Mouse (Mus musculus) lung, postnatal 25 days (tissue): ENCODE data around the gene Syt7.
A peak's percentile ranks its signal among the peaks of the same experiment; 100 is the strongest.

Experiments used
- DNase-seq: peaks from one replicate; pipeline ENCODE4 v3.0.0; 2022; ENCODE audit warnings: low spot score

The Syt7 gene

GRCm38 (mm10) chr19:10388615-10389313 lies at the start of gene Syt7:
Syt7 (plus strand) TSS chr19:10389090.
- DNase-seq, result peak; percentile 92

DNA sequence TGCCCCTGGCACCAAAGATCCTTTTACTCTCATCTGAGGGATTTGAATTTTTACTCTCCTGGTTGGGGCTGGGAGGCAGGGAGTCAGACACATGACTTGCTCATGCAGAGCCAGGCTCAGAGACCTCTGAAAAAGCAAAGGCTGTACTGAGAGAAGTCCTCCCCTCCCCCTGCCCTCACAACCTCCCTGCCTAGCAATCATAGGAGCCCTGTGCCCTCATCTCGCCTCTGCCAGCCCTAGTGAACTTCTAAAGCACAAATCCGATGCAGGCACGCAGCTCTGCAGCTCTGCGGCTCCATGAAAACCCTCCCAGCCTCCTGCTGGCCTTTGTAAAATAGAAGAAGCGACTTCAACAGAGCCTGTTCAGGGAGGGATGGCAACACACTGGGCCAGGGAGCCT lies 49.6 kb upstream of the Syt7 start:
- no peak for DNase-seq

- no peak for DNase-seq
Measured at GRCm38 (mm10) chr19:10340661-10341060, 48.2 kb upstream of the Syt7 start.

DNA sequence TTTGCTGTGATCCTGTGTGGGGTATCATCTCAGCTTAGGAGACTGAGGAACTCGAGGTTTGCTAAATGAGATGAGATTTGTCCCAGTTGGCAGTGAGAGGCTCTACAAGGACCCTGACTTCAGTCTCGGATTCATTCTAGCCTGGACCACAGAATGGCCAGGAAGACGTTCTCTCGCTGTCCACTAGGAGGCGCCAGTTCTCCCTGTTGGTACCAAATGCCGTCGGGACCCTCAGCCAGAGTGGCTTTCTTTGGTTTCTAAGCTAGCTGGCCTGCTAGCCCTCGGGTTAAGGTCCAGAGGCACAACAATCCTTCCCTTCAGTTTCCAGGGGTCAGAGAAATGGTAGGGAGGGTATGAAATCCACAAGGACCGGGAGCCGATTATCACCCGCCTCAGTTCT lies 47.7 kb upstream of the Syt7 start:
- peak; percentile 35 for DNase-seq

DNA sequence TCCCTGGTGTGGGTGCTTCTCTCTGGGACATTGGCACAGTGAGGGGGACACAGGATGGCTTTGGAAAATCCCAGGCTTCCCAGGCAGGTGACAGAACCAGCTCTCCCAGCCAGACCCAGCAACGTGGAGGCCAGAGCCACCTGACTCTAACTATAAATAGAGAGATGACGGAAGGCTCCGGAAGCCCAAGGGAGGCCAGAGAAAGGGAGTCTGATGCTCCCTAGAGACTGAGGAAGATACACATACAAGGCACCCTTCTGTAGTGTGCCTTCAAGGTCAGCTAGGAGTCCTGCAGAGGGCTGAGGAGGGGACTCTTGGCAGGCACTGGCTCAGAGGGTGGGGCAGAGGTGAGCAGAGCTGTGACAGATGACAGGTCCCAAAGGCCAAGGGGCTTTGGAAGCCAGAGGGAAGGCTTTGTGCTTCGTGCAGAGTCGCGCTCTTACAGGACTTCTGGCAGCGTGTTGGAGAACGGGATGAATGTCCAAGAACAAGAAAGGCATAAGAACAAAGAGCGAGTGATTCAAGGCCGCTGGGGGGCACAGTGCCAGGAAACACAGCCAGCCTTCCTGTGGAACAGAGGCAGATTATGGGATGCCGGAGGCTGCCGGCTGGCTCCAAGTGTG lies 47.0 kb upstream of the Syt7 start:
- DNase-seq, result peak; percentile 20

GRCm38 (mm10) chr19:10343866-10344265 lies 45.0 kb upstream of the Syt7 start:
- no peak for DNase-seq

DNA sequence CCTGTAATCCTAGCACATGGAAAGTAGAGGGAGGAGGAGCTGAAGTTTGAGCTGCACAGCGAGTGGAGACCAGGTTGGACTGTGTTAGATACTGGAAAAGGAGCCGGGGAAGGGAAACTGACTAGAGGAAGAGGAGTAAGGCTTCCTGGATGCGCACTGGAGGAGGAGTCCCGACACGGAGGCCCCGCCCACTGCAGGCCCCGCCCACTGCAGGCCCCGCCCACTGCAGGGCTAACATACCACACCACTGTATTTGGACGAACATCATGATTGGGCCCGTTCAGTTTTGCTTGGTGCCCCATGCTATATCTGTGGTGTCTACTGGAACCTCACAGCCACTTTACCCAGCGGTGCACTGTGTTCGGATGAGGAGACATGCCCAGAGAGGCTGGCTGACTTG lies 43.2 kb upstream of the Syt7 start:
- DNase-seq, result no peak

- no peak for DNase-seq
Measured at GRCm38 (mm10) chr19:10347628-10348273, 41.1 kb upstream of the Syt7 start.

DNA sequence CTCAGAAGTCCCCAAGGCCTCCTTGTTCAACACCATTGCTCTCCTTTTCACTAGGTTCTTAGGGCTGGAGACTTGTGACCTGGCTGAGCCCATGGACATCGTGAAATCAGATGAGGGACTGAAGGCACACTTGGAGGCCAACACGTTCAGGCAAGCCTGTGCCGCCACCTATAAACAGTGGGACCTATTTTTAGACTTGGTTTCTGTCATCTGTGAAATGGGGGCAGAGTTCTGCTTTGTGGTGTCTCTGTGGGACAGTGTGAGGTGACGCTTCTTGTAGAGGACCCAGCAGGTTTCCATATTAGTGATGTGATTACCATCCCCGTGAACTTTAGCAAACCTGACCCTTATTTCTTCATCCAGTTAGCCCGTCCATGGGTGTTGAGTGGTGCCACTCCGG lies 36.7 kb upstream of the Syt7 start:
- no peak for DNase-seq

DNA sequence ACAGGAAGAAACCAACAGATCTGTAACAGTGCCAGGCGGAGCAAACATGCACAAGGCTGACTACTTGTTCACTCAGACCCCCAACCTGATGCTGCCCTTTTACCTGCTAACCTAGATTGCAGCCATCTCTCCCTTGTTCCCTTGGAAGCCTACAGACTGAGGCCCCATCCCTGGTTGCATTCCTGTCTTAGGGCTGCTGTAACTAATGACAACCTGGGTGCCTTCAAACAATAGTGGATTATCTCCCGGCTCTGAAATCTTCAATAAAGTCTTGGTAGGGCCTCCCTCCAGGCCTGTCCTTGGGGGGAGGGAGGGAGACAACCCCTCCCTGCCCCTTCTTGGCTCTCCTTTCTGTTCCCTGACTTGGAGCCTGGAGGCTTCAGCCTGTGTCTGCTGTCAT lies 34.1 kb upstream of the Syt7 start:
- DNase-seq, result no peak

- DNase-seq, result no peak
Measured at GRCm38 (mm10) chr19:10356845-10357503, 31.9 kb upstream of the Syt7 start.

GRCm38 (mm10) chr19:10359105-10359946 lies 29.6 kb upstream of the Syt7 start:
- no peak for DNase-seq

GRCm38 (mm10) chr19:10362473-10363129 lies 26.3 kb upstream of the Syt7 start:
- no peak for DNase-seq

- DNase-seq, result no peak
Measured at GRCm38 (mm10) chr19:10363869-10364268, 25.0 kb upstream of the Syt7 start.

DNA sequence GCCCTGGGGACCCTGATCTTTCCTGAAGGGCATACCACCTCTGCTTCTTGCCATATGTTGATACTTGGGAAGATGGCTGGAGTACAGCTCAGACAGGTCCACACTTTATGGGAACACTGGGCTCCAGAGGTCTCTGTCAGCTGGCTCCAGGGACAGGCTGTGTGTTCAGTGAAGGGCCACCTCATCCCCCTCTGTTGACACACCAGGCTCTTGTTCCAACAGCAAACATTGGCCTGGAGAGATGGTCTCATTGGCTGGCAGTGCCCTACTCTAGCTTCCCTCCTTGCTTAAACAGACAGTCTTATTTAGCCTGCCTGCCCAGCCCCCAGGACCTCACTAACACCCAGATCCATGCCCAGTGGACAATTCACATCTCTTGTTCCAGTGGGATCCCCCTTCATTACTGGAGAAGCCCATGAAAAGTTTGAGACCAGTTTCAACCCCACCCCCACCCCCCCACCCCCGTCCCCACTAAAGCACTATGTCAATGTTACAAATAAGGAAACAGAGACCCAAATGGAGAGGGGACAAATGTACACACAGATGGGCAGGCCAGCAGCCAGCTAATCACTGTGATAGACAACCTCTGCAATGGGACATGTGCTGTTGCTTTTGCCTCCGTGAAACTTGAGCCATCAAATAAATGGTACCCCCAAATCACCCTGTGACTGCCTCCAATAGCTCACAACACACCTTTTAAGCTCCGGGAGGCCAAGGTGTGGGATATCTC lies 22.6 kb upstream of the Syt7 start:
- no peak for DNase-seq

DNA sequence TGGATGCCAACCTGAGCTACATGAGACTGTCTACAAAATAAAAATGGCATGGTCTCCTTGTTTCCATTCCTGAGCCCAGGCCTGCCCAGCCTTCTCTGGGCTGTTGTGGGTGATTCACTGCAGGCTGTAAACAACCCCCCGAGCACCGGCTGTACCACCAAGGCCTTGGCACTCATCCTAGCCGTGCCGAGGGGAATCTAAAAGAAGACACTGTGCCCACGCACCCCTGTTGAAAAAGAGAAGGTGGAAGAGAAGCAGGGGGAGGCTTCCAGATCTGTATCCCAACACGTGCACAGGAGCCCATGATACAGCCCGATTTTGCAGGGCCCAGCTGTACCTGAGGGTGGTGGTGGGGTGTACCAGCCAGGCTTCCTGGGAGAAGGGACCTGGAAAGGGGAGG lies 21.1 kb upstream of the Syt7 start:
- DNase-seq, result no peak

DNA sequence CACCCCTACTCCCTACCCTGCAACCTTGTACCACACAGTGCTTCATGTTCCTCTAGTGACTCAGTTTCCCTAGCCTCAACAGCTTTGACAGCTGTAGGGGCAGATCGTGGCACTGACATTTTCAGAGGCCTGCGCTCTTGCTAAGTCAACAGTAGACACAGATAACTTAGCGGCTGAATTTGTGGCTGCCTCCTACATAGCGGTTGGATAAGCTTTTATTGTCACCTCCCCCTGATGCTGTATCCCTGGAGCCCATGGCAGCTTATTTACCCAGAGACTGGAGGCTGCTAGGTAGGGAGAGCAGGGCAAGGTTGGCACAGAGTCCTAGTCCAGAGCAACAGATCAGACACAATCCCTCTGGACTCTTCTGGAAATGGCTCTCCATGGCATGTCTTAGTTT lies 19.0 kb upstream of the Syt7 start:
- no peak for DNase-seq

GRCm38 (mm10) chr19:10373191-10373590 lies 15.7 kb upstream of the Syt7 start:
- DNase-seq, result no peak

GRCm38 (mm10) chr19:10375260-10375659 lies 13.6 kb upstream of the Syt7 start:
- peak; percentile 27 for DNase-seq

DNA sequence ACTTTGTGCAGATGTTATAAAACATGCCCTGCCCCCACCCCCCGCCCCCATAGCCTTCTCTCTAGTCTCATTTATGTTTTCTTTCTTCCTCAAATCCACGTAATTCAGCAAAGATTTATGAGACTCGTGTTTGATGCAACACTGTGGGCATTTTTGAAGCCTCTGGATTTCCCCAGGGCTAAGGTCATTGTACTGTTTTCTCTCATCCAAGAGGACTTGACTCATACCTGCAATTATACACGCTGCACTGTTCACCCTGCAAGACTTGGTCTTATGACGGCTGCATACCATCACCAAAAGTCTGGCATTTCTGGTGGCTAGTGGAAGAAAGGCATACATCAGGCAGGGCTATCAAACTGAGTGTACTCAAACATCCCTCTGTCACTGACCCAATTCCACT lies 8.9 kb upstream of the Syt7 start:
- DNase-seq, result no peak

DNA sequence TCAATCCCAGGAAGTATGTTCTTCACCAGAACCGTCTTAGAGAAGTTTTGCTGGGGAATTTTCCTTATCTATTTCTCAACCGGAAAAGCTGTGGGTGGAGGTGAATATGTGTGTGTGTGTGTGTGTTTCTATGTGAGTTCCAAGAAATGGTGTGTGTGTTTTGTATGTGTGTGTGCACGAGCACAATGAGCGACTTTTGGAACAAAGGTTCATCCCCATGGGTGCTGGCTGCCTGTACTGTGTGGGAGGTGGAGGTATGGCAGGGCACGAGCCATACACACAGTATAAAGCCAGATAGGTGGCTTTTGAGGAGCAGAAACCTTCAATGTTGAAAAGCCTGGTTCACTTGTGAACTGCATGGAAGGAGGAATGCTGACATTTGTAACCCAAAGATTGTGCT lies 1.2 kb upstream of the Syt7 start:
- DNase-seq, result no peak
